Mouse (Mus musculus) limb, embryonic 11.5 days (tissue): Measurements from ENCODE around the gene Ncor1. TPM values are rescaled to one million over a fixed set of nuclear protein-coding genes. Genes with fewer than 3 reads are reported as not detected.
"Not testable (repeated sequence)": the region's sequence is repeated elsewhere in the genome, so short reads cannot be mapped to it uniquely, and the experiment has no call there.

Experiments used
- ATAC-seq: fragments of 200-750 bp; cut with Nextera tagmentation; 2 replicates; pipeline ENCODE4 v1.8.0; 2017; ENCODE audit warnings: low read depth; ENCODE audit not compliant: insufficient number of reproducible peaks, low FRiP score, low TSS enrichment
- DNase-seq: peaks from one replicate; pipeline ENCODE4 v3.0.0-alpha.2; 2015; ENCODE audit warnings: low spot score
- H3K27ac ChIP-seq: fragments of 300-500 bp; sonication (generic); replicated peaks from 2 replicates; pipeline ENCODE4 v1.5.1; 2014; ENCODE audit warnings: low read depth, mild to moderate bottlenecking, low read length
- H3K27me3 ChIP-seq: fragments of 300-500 bp; sonication (generic); 2 replicates; pipeline ENCODE4 v1.6.1; 2014; ENCODE audit warnings: mild to moderate bottlenecking, low read length, mixed read lengths; ENCODE audit not compliant: control insufficient read depth, insufficient read depth
- H3K36me3 ChIP-seq: fragments of 300-500 bp; sonication (generic); 2 replicates; pipeline ENCODE4 v1.6.1; 2014; ENCODE audit warnings: mild to moderate bottlenecking, low read length, moderate library complexity, mixed read lengths; ENCODE audit not compliant: control insufficient read depth, insufficient read depth
- H3K4me1 ChIP-seq: fragments of 300-500 bp; sonication (generic); 2 replicates; pipeline ENCODE4 v1.6.1; 2014; ENCODE audit warnings: low read length, mixed read lengths; ENCODE audit not compliant: control insufficient read depth, insufficient read depth
- H3K4me2 ChIP-seq: fragments of 300-500 bp; sonication (generic); 2 replicates; pipeline ENCODE4 v1.6.1; 2014; ENCODE audit warnings: low read depth, mild to moderate bottlenecking, moderate library complexity; ENCODE audit not compliant: severe bottlenecking
- H3K4me3 ChIP-seq: fragments of 300-500 bp; sonication (generic); 2 replicates; pipeline ENCODE4 v1.5.1; 2014; ENCODE audit warnings: low read depth, low read length
- H3K9ac ChIP-seq: fragments of 300-500 bp; sonication (generic); 2 replicates; pipeline ENCODE4 v1.6.1; 2014; ENCODE audit warnings: mild to moderate bottlenecking, low read length
- H3K9me3 ChIP-seq: fragments of 300-500 bp; sonication (generic); 2 replicates; pipeline ENCODE4 v1.6.1; 2016; ENCODE audit warnings: low read length; ENCODE audit not compliant: control insufficient read depth
- whole genome bisulfite sequencing: fragments of 180-500 bp; shearing (Covaris S2); extraction: QIAGEN DNeasy Blood & Tissue Kit; methylation state at CpG from one replicate; pipeline ENCODE4 v1.1.7; 2014; 5-methylcytosine and 5-hydroxymethylcytosine counted together
- polyA plus RNA-seq: library from polyadenylated mRNA; unstranded; fragments of >200 nt; fragmentation: Nextera tagmentation; extraction: Ambion mirVana; gene quantifications from 2 replicates; pipeline ENCODE4 v1.2.1, GENCODE M21; 2014

Ncor1 gene
- polyA plus RNA-seq, 1 experiment from 2014 or later, result 170 TPM

- ATAC-seq (no peak), DNase-seq (no peak)
- Histone ChIP-seq H3K9ac (no peak overlapping the region), H3K36me3 (no peaks in the 10 kb centered on the region), H3K4me1 (0 out of 2 replicates have a peak, but pooled peaks cover 3% of the 10 kb centered on the region), H3K4me3 (no peak overlapping the region), H3K9me3 (no peaks in the 10 kb centered on the region), H3K27ac (no peak overlapping the region), H3K4me2 (no peak overlapping the region), H3K27me3 (no peaks in the 10 kb centered on the region)
- 74% methylated on average over 8 of the region's 8 CpGs for WGBS
These were observed 173.3 kb downstream of the Ncor1 start for GRCm38 (mm10) chr11:62285020-62285419.

GRCm38 (mm10) chr11:62284020-62284419 is 174.3 kb downstream of the Ncor1 start:
- not testable (repeated sequence) for ATAC-seq, H3K4me1 ChIP-seq, H3K4me2 ChIP-seq, H3K36me3 ChIP-seq, H3K27ac ChIP-seq, H3K4me3 ChIP-seq, H3K27me3 ChIP-seq, H3K9me3 ChIP-seq, H3K9ac ChIP-seq, DNase-seq
- WGBS, result 31% methylated on average over 3 of the region's 3 CpGs

- 0 out of 2 replicates have a peak, but pooled peaks cover 3% of the 10 kb centered on the region for H3K4me1 ChIP-seq
- no peaks in the 10 kb centered on the region for H3K27me3 ChIP-seq
- H3K4me2 ChIP-seq, result peak overlapping the region; percentile 64
- DNase-seq (peak; percentile 76), ATAC-seq (peak; percentile 58; the same call in 1 of the 2 replicates)
- no peaks in the 10 kb centered on the region for H3K36me3 ChIP-seq
- under 1% methylated on average over 40 of the region's 57 CpGs for WGBS
- H3K9me3 ChIP-seq, result no peaks in the 10 kb centered on the region
- peak overlapping the region; percentile 77 for H3K4me3 ChIP-seq
- peak overlapping the region; percentile 78 for H3K9ac ChIP-seq
- H3K27ac ChIP-seq, result peak overlapping the region; percentile 70; the same call in 1 of the 2 replicates
These were observed 176.7 kb downstream of the Ncor1 start for GRCm38 (mm10) chr11:62281601-62281997.

GRCm38 (mm10) chr11:62280675-62281600 is 177.4 kb downstream of the Ncor1 start, which contains the start of the genes Zswim7 and Ttc19:
Gene Zswim7 (minus strand): TSS chr11:62281375.
Gene Ttc19 (plus strand): TSS chr11:62281473.
- H3K36me3 ChIP-seq, result no peaks in the 10 kb centered on the region
- H3K27me3 ChIP-seq, result no peaks in the 10 kb centered on the region
- DNase-seq (peak; percentile 96), ATAC-seq (peak; percentile 93)
- H3K27ac ChIP-seq, result peak within 1 kb of the TSS; percentile 70; the same call in 1 of the 2 replicates
- peak within 1 kb of the TSS; percentile 78 for H3K9ac ChIP-seq
- H3K4me2 ChIP-seq, result peak within 1 kb of the TSS; percentile 64
- peak within 1 kb of the TSS; percentile 77 for H3K4me3 ChIP-seq
- no peaks in the 10 kb centered on the region for H3K9me3 ChIP-seq
- H3K4me1 ChIP-seq, result 0 out of 2 replicates have a peak, but pooled peaks cover 3% of the 10 kb centered on the region
- WGBS, result under 1% methylated on average over 68 of the region's 68 CpGs

- WGBS, result 18% methylated on average over 5 of the region's 5 CpGs
- DNase-seq, result peak; percentile 87
These were observed 180.3 kb downstream of the Ncor1 start for GRCm38 (mm10) chr11:62278027-62278426.

GRCm38 (mm10) chr11:62277086-62277485 is 181.3 kb downstream of the Ncor1 start:
- H3K36me3 ChIP-seq, result no peaks in the 10 kb centered on the region
- H3K4me2 ChIP-seq, result no peak overlapping the region
- H3K9me3 ChIP-seq, result no peaks in the 10 kb centered on the region
- WGBS, result 61% methylated on average over 8 of the region's 8 CpGs
- H3K4me3 ChIP-seq, result no peak overlapping the region
- no peaks in the 10 kb centered on the region for H3K27me3 ChIP-seq
- ATAC-seq (no peak), DNase-seq (no peak)
- 0 out of 2 replicates have a peak, but pooled peaks cover 2% of the 10 kb centered on the region for H3K4me1 ChIP-seq
- no peak overlapping the region for H3K27ac ChIP-seq
- H3K9ac ChIP-seq, result no peak overlapping the region

More at GRCm38 (mm10) chr11:62278027-62278426, 180.3 kb downstream of the Ncor1 start:
- no peak overlapping the region for H3K27ac ChIP-seq
- no peaks in the 10 kb centered on the region for H3K9me3 ChIP-seq
- H3K4me3 ChIP-seq, result no peak overlapping the region
- H3K4me1 ChIP-seq, result 0 out of 2 replicates have a peak, but pooled peaks cover 3% of the 10 kb centered on the region
- ATAC-seq, result no peak
- no peaks in the 10 kb centered on the region for H3K27me3 ChIP-seq
- H3K36me3 ChIP-seq, result no peaks in the 10 kb centered on the region
- no peak overlapping the region for H3K4me2 ChIP-seq
- no peak overlapping the region for H3K9ac ChIP-seq

- DNase-seq (no peak), ATAC-seq (no peak)
- Histone ChIP-seq H3K9ac (no peak overlapping the region), H3K4me1 (no peaks in the 10 kb centered on the region), H3K27ac (no peak overlapping the region), H3K4me2 (no peak overlapping the region), H3K9me3 (no peaks in the 10 kb centered on the region), H3K27me3 (no peaks in the 10 kb centered on the region), H3K36me3 (no peaks in the 10 kb centered on the region), H3K4me3 (no peak overlapping the region)
- 57% methylated on average over 5 of the region's 5 CpGs for WGBS
These were observed 187.5 kb downstream of the Ncor1 start for GRCm38 (mm10) chr11:62270851-62271250.

GRCm38 (mm10) chr11:62269097-62269496 is 189.2 kb downstream of the Ncor1 start:
- no peaks in the 10 kb centered on the region for H3K4me1 ChIP-seq

More at GRCm38 (mm10) chr11:62269097-62269496, 189.2 kb downstream of the Ncor1 start:
- Histone ChIP-seq H3K9me3 (no peaks in the 10 kb centered on the region), H3K27ac (no peak overlapping the region), H3K36me3 (no peaks in the 10 kb centered on the region), H3K4me2 (no peak overlapping the region), H3K27me3 (no peaks in the 10 kb centered on the region), H3K9ac (no peak overlapping the region), H3K4me3 (no peak overlapping the region)
- 71% methylated on average over 12 of the region's 12 CpGs for WGBS
- DNase-seq, result no peak
- ATAC-seq, result no peak
